Mouse (Mus musculus) skeletal muscle tissue, adult 2 months (tissue): ENCODE data around the gene Nt5c3b.

Experiments
- DNase-seq: peaks from one replicate; pipeline ENCODE4 v3.0.0-alpha.2; 2012; ENCODE audit warnings: low read depth, low spot score

The Nt5c3b gene

DNA sequence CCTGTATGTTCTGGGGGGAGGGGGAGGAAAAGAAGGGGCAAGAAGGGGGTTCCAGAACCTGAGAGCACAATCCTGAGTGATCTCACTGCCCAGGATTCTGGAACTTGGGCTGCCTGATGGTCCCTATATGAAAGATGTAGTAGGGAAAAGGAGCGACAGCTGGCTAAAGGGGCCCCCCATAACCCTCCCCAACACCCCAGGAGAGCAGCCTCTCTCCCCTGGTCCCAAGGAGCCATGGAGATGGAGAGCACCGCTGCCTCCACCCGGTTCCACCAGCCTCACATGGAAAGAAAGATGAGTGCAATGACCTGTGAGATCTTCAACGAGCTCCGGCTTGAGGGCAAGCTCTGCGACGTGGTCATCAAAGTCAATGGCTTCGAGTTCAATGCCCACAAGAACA lies at the start of gene Nt5c3b, which contains the start of gene Klhl10:
TSS of gene Nt5c3b (minus strand) at position 12 of the 400 bp plus-strand sequence.
TSS of gene Klhl10 (plus strand) at position 121 of the 400 bp plus-strand sequence.
- no peak for DNase-seq

DNA sequence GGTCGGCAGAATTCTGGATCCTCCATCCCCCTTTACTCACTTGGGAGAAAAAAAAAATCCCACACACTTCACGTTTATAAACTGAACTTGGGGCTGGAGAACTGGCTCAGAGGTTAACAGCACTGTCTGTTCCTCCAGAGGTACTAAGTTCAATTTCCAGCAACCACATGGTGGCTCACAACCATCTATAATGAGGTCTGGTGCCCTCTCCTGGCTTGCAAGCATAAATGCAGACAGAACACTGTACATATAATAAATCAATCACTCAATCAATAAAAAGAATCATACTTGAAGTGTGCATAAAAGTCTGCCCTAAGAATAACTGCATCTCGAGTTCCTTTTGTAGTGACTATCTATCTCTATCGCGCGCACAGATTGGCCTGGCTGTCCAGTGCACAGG lies 49.3 kb upstream of the Nt5c3b start:
- no peak for DNase-seq

DNA sequence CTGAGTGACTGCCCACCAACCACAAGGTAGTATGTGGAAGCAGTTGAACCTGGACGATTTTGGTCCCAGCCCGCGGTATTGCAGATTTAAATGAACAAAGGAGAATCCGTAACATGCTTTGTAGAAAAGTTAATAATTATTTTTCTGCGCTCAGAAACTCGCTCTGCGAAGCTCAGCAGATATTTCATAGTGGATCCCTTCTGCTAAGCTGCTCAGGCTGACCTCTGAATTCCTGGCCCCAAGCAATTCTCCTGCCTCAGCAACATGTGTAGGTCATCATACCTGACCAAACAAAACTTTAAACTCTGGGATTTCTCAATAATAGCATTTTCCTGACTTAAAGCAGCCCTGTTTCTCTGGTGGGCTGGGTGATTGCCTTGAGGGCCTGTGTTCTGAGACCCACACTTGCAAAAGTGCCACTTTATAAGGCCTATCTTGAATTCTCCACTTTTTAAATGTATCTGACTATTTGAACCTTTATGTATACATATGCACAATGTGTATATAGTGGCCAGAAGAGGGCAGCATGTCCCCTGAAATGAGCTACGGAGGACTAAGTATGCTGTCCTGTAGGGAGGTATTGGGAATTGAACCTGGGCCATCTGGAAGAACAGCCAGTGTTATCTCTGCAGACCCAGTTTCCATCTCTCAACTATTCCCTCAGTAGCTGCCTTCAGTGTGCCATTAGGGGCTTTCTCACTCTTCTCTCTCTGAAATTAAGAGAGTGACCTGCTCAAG lies 44.4 kb upstream of the Nt5c3b start:
- DNase-seq = peak; percentile 27

DNA sequence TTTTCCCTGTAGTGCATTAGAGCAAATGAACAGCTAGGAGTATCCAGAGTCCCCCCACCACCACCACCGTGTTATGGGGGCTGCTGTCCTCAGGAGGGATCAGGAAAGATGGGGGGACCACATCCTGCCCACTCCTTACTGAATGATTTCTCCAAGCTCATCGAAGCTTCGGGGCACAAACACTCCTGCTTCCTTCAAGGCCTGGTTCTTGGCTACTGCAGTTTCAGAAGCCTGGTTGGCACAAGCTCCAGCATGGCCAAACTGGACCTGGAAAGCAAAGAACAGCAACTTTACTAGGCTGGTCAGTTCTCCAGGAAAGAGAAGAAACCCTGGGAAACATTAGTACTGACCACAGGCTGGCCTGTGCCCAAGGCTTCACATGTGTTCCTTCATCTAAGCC lies 42.9 kb upstream of the Nt5c3b start:
- no peak for DNase-seq

DNA sequence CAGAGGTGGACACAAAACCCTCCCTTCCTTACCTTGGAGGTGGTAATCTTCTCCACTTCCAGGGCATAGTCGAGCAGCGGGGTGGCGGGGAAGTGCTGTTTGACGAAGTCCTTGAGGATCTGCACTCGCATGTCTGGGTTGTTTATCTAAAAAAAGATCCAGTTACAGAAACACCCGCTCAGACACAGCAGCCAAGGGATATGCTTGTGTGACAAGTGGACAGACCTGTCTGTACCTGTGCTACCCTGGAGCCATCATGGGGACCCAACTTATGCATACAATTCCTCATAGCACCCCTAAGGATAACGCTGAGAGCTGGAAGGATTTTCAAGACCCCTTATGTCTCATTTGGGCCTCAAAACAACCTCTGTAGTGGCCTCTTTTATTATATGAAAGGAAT lies 37.5 kb upstream of the Nt5c3b start:
- DNase-seq = no peak

DNA sequence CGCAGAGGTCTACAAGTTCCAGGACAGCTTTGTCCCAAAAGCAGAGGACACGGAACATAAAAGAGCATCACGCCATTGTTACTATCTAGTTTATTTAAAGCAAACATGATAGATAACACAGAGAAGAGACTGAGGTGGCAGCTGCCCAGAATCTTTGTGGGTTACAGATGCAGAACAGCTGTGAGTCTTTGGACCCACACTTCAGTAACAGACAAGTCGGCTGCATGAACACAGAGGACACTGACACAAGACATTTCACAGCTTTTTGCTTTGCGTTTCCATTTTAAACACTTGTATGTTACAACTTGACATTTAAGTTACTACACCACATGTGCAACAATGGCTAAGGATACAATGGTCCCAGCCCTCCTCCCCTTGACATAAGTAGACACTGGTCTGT lies 34.7 kb upstream of the Nt5c3b start:
- no peak for DNase-seq

DNA sequence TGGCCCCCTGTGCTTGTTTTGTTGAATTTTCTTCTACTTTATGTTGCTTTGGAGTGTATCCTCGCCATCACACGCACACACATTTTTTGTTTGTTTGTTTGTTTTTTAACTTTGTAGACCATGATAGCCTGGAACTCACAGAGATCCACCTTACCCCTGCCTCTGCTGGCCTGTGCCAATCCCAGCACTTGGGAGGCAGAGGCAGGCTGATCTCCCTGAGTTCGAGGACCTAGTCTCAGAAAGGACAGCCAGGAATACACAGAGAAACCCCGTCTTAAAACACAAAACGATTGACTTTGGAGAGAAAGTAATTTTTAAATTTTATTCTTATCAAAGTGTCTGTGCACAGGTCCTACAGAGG lies 31.3 kb upstream of the Nt5c3b start:
- no peak for DNase-seq

DNA sequence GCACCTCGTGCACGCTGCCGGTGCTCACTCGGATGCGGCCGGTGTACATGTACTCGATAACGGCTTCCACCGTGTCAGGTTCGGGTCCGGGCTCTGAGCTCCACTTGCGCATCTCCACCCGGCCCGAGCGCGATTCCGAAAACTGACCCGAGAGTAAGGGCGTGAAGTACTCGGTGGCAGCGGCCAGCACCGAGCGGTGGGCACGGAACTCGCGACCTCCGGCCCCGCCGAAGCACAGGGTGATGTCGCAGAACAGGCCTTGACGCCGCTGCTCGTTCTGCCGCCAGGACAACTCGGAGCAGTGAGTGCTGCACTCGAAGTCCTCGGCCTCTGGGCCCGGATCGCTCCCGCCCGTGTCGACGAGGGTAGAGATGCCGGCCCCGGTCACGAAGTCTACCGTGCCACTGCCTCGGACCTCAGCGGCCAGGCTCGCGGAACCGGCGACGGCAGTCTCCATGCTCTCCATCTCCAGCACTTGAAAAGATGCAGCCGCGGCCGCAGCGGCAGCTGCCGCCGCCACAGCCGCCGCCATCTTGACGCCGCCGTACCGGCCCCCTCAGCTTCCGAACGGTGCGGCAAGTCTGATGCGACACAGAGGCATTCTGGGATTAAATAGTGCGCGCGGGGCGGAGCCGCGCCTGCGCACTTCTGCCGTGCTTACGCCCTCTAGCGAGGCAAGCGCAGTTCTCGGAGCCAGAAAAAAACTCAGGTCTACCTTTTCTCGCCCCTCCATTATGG lies 30.8 kb upstream of the Nt5c3b start, which contains the start of gene Klhl11:
TSS of gene Klhl11 (minus strand) at position 545 of the 738 bp plus-strand sequence.
- DNase-seq = peak; percentile 95

DNA sequence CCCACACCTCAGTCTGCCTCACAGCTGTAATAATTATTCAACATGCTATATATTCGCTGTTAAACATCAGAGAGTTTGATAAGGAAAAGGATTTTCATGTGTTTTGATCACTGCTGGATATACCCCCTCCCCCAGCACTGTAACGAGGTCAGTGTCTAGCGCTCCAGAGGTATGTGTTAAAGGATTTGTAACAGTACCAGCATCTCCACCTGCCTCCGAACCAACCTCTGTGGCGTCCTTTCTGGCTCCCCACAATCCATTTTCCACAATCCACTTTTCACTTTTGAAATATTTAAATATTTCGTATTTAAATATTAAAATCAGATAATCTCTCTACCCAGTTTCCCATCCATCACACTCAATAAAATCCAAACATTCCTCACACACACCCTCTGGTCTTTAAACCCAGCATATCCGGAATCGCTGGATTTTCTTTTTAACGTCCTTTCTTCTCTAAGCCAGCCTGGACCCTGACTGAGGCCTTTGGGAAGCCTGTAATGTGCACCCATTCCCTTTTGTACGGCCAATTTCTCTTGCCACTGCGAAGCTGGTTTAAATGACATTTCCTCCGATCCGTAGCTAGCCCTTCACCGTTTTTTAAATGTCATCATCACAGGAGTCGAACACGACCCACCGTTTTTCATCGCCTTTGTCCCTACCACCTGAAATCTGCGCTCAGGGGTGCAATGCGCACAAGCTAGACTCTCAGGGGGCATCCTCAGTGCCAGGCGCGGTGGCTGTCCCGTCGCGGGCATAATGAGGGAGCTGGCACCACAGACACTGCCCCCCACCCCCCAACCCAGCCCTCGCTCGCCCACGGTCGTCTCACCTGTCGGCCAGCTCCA lies 30.0 kb upstream of the Nt5c3b start:
- DNase-seq = no peak

DNA sequence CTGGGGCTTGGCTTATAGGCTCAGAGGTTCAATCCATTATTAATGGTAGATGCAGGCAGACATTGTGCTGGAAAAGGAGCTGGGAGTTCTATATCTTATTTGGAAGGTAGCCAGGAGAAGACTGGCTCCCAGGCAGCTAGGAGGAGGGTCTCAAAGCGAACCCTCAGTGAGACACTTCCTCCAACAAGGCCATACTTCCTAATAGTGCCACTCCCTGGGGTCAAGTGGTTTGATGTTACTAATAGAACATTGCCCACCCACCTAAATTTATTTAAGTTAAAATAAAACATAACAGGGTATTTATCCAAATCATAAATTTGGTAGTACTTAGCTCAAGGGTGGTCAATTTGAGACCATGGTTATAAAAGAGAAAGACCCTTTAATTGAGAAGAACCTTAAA lies 24.2 kb upstream of the Nt5c3b start:
- no peak for DNase-seq

DNA sequence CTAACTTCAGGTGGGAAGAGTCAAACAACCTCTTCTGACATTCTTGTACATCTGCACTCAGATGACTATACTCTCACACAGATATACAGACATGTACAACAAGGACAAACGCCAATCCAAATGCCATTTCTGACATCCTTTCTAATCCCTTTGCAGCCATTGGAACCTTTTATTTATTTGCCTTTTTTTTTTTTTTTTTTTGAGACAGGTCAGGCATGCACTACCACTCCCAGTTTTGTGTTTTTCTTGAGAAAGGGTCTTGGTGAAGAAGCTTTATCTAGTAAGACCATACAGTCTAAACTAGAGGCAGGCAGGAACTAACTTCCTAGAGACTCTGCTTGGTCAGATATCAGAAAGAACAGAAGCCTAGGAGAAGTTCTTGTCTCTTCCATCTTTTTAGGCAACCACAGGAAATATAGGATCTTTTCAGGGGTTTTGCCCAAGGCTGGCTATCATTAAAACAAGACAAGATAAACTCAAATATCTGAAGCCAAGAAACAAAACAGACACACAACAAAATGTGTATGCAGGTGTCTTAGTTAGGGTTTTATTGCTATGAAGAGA lies 23.7 kb upstream of the Nt5c3b start:
- no peak for DNase-seq

DNA sequence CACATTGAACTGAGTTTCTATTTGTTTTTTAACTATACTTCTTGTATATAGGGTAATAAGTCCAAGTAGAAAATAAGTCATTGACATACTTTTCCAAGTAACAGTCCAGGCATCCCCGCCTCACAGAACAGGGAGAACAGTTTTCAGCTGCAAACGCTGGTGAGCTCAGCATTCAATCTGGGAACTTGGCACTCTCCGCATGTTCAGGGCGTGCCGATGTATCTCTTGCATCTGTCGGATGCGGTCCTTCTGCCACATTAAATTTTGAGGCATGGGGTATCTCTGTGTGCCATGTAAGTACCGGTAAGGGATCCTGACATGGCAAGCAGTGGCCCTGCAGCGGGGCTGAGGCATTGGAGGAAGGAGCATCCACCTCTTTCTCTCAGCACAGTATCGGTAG lies 21.1 kb upstream of the Nt5c3b start:
- no peak for DNase-seq

DNA sequence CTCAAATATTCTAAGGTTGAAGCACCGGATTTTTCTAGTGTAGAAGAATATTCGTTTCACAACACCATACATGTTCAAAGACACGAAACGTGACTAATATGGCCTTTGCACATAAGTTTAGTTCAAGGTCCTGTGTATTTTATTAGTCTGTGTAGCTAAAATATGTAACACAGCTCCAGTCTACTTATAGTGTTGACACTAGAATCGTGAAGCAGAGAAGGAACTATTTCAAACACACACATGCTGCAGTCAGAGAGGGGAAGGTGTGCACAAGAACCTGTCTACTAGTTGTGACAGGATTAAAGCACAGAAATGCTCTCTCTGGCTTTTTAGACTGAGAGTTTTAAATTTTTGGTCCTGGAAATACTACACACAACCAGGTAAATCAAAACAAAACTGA lies 16.1 kb upstream of the Nt5c3b start:
- DNase-seq = no peak

DNA sequence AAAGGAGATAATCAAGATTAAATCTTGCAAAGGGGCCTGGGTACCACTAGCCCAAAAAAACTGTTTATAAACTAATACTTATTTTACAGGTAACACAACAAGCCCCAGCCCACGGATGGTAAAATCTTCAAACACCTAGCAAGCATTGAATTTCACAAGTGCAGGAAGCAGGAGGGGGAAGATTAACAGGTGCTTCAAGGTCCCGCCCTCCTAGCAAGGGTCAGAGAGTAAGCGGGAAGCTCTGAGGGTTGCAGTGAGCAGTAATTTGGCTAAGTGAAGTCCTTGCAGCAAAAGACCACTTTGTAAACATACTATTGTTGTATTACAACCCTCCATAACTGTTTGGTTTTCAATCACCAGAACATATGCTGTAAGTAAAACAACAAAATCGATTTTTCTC lies 15.6 kb upstream of the Nt5c3b start:
- DNase-seq = no peak

DNA sequence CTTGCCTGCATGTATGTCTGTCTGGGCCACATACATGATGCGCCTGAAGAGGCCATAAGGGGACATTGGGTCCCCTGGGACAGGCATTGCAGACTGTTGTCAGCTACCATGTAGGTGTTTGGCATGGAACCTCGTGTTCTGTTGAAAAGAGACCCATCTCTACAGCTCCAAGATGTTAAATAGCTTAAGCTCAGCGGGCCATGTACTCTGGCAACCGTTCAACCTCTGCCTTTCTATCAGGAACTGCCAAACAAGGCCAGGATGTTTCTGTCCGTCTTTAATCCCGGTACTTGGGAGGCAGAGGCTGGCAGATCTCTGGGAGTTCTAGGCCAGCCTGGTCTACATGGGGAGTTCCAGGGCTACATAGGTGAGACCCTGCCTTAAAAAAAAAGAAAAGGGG lies 1.0 kb upstream of the Nt5c3b start:
- DNase-seq = no peak

DNA sequence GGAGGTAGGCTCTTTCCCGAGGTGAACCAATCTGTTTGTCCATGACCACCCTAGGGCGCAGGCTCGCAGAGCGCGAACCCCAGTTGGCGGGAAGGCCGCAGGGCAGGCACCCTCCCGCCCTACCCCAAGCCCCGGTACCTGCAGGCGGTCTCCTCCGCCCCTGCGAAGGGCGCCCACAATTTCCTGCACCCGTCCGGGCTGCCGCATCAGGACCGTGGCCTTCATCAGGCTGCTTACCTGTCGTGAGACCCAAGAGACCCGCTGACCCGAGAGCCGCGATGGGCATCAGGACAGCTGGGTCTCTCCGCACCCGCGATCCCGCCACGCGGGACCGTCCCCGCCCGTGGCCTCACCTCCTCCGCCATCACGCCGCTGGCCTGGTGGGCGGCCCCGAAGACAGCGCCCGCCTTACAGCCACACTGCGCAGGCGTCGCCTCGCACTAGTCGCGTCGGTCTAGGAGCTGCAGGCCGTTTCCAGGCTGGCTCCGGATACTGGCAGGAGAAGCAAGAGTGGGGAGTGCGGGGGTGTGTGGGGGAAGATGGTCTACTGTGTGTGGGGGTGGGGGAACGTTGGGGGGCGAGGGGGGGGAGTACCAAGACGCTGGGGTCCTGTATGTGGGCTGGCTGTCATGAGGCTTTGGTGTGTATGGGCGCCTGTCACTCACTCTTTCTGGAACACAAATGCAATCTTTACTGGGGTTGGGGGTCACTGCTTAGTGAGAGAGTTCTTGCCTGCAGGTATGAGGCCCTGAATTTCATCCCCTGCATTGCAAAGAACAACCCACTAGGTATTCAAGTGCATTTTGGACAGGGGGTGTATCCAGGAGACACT lies 701 bp downstream of the Nt5c3b start:
- DNase-seq = peak; percentile 67

DNA sequence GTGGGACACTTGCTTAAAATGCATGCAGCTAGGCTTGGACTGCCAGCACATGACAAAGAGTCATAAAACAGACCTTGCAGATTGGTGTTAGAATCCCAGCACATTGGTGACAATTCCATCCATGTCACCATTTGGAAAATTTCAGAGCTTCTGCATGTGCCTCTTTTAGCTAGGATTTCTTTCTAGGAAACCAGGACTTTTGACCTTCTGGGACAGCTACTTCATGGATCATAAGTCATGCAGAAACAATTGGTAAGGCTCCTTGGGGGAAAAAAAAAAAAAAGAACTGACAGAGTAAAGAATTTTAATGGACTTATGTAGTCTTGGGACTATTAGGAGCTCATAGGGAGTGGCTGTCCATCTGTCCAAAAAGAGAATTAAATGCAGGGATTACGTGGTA lies 3.7 kb downstream of the Nt5c3b start:
- no peak for DNase-seq

DNA sequence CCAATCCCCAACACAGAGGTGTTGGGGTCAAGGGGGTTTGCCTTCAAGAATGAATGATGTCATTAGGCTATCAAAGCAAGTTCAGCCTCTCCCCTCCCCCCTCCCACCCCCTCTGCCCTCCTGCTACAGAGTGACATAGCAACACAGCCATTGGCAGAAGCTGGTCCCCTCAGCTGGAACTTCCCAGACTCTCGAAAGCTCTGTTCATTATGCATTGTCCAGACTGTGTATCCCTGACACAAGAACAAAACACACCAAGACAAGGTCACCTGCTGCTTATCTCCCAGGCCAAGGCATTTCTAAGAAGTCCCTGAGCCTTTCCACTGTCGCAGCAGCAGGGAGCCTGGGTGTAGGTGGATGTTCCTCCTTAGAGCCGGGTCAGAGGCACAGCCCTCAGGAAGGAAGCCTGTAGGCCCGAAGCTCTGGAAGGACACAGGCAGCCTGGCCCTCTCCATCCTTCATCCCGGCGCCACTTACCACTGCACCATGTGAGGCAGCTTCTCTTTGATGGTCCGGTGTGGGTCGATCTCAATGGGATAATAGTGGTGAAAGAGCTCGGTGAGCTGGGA lies 5.8 kb downstream of the Nt5c3b start:
- DNase-seq = no peak

DNA sequence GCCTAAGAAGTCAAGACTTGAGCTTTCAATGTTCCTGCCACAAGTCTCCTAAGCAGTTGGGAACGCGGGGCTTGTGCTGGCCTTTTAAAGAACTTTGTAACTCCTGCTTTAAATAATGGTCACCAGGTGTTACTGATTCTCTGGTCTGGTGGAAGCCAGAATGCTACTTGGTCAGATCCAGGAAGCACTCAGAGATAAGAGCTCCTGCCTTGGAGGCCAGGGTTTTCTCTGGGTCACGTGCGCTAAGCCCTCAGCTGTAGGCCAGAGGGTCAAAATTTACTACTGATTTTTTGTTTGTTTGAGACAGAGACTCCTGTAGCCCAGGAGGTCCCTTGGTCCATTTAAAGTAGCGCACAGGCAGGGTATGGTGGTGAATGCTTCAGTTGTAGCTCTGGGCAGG lies 9.6 kb downstream of the Nt5c3b start:
- no peak for DNase-seq

DNA sequence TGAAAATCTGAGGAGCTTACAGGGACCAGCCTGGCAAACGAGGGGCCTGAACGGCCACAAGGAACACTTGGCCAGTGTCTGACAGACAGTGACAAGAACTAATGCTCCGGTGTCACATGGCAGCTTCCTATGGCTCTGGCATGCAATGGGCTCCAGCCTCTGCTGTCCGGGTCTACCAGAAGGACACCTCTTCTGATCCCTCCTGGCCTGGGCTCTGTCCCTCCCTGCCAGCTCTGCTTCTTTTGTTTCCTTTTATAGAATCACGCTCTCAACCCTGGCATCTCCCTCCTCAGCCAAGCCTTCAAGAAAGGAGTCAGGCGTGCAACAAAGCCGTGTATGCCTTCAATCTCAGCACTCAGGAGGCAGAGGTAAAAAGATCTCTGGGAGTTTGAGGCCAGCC lies 11.6 kb downstream of the Nt5c3b start:
- no peak for DNase-seq
